Mouse (Mus musculus): ENCODE measurements around the gene Uncx. TPM values are rescaled to one million over a fixed set of nuclear protein-coding genes. Genes with fewer than 3 reads are reported as not detected.

The Uncx gene
- 24.9 and 26.7 TPM in 2 replicates for polyA plus RNA-seq (2015; fragmentation: Nextera tagmentation; extraction: Ambion mirVana)

DNA sequence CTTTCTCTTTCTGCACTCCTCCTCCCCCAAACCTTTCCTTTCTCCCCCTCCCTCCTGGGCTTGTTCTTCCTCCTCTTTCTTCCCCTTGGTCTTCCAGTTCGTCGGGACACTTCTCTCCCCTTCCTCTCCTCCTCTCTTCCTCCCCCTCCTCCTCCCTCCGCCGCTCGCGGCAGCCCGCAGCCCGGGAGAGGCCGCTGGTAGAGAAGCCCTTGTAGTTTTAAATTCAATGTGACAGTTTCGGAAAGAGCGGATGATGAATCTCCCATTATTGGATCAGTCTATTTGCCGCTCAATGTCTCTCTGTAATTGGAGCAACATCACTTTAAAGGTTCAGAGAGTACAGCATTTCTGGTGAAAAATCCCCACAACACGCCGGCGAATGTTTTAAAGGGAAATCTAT lies at the start of gene Uncx:
Uncx (plus strand) TSS at position 281 of the 400 bp plus-strand sequence.
- Histone ChIP-seq H3K4me3 (ENCODE audit: low read length) (peak within 1 kb of the TSS; percentile 52), H3K27me3 (replicated peaks; ENCODE audit: control insufficient read depth, insufficient read depth, low read length) (peaks cover 22% of the 10 kb centered on the region)
- no peak; the same call in 1 of the 2 replicates for ATAC-seq

DNA sequence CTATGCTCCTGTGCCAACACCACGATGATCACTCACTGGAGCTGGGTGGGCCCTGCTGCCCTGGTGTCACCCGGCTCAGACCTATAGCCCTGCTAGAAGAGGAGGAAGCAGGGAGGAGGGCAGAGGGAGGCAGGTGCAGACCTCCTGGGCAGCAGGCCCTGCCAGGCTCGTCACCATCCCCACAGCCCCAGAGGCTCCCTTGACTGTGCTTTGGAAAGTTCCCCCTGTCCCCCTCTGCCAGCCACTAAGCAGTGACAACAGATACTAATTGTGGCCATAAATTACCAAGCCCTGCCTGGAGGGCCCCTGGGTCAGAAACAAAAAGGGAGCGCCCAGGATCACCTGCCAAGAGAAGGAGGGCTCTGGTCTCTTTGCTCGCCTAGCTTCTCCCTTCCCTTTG lies 49.6 kb upstream of the Uncx start:
- no peaks in the 10 kb centered on the region for H3K9me3 ChIP-seq (ENCODE audit: control insufficient read depth, low read length)
- H3K4me2 ChIP-seq (ENCODE audit: low read length): no peak overlapping the region
- H3K4me1 ChIP-seq (ENCODE audit: control insufficient read depth, insufficient read depth, low read depth, low read length): no peaks in the 10 kb centered on the region
- no peaks in the 10 kb centered on the region for H3K36me3 ChIP-seq (ENCODE audit: control insufficient read depth, insufficient read depth, low read length)
- H3K27me3 ChIP-seq (replicated peaks; ENCODE audit: control insufficient read depth, insufficient read depth, low read length): no peaks in the 10 kb centered on the region
- no peak overlapping the region for H3K9ac ChIP-seq (ENCODE audit: low read depth, low read length)
- 41% methylated on average over 4 of the region's 5 CpGs for WGBS
- no peak for ATAC-seq
- H3K27ac ChIP-seq (ENCODE audit: low read depth, low read length): no peak overlapping the region
- H3K4me3 ChIP-seq (ENCODE audit: low read length): no peak overlapping the region

More for the DNA sequence above, at the start of gene Uncx:
- WGBS: 2% methylated on average over 15 of the region's 15 CpGs
- Histone ChIP-seq H3K27ac (ENCODE audit: low read depth, low read length) (peak within 1 kb of the TSS; percentile 81), H3K4me2 (ENCODE audit: low read length) (peak within 1 kb of the TSS; percentile 59), H3K36me3 (ENCODE audit: control insufficient read depth, insufficient read depth, low read length) (no peaks in the 10 kb centered on the region), H3K9ac (ENCODE audit: low read depth, low read length) (peak within 1 kb of the TSS; percentile 66), H3K9me3 (ENCODE audit: control insufficient read depth, low read length) (no peaks in the 10 kb centered on the region), H3K4me1 (ENCODE audit: control insufficient read depth, insufficient read depth, low read depth, low read length) (peaks cover 12% of the 10 kb centered on the region)

DNA sequence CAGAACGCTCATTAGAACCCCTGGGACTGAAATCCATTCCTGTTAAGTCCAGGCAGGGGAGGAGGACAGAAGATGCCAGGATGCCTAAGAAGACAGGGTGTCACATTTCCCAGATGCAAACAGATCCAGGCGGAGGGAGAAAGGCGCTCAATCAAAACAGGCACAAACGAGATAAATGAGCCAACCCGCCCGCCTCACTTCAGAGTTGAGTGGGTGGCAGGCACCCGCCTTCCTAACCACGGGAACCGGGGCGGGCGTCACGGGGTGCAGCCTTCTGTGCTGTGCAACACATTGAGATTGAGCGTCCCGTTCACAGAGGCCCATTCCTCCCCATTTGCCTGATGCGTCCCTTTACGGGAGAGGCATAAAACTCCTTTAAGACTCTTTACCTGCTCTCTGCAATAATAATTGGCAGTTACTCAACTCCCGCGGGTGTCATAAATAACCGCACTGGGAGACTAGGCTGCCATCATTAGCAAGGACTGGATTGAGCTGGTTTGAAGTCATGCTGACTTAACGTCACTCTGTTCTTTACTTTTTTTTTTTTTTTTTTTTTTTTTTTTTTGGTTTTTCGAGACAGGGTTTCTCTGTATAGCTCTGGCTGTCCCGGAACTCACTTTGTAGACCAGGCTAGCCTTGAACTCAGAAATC lies 48.1 kb upstream of the Uncx start:
- Histone ChIP-seq H3K9me3 (ENCODE audit: control insufficient read depth, low read length) (no peaks in the 10 kb centered on the region), H3K4me1 (ENCODE audit: control insufficient read depth, insufficient read depth, low read depth, low read length) (no peaks in the 10 kb centered on the region), H3K27ac (ENCODE audit: low read depth, low read length) (no peak overlapping the region), H3K4me3 (ENCODE audit: low read length) (no peak overlapping the region), H3K36me3 (ENCODE audit: control insufficient read depth, insufficient read depth, low read length) (no peaks in the 10 kb centered on the region), H3K9ac (ENCODE audit: low read depth, low read length) (no peak overlapping the region), H3K27me3 (replicated peaks; ENCODE audit: control insufficient read depth, insufficient read depth, low read length) (no peaks in the 10 kb centered on the region), H3K4me2 (ENCODE audit: low read length) (no peak overlapping the region)
- 63% methylated on average over 22 of the region's 22 CpGs for WGBS
- no peak for ATAC-seq

DNA sequence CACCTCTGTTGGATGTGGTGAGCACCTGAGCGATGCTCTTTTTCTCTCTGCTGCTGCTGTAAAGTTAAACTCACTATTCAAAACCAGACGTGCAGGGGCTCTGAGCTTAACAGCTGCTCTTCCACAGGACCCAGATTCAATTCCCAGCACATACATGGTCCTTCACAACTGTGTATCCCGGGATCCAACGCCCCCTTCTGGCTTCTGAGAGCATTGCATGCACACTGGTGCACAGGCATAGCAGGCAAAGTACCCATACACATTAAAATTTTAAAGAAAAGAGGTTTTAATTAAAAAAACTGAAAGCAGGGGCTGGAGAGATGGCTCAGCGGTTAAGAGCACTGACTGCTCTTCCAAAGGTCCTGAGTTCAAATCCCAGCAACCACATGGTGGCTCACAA lies 46.4 kb upstream of the Uncx start:
- no peak overlapping the region for H3K27ac ChIP-seq (ENCODE audit: low read depth, low read length)
- no peak overlapping the region for H3K4me2 ChIP-seq (ENCODE audit: low read length)
- 56% methylated on average over 5 of the region's 5 CpGs for WGBS
- ATAC-seq: no peak
- no peaks in the 10 kb centered on the region for H3K36me3 ChIP-seq (ENCODE audit: control insufficient read depth, insufficient read depth, low read length)
- H3K4me1 ChIP-seq (ENCODE audit: control insufficient read depth, insufficient read depth, low read depth, low read length): no peaks in the 10 kb centered on the region
- H3K9me3 ChIP-seq (ENCODE audit: control insufficient read depth, low read length): no peaks in the 10 kb centered on the region
- H3K4me3 ChIP-seq (ENCODE audit: low read length): no peak overlapping the region
- no peaks in the 10 kb centered on the region for H3K27me3 ChIP-seq (replicated peaks; ENCODE audit: control insufficient read depth, insufficient read depth, low read length)
- no peak overlapping the region for H3K9ac ChIP-seq (ENCODE audit: low read depth, low read length)

DNA sequence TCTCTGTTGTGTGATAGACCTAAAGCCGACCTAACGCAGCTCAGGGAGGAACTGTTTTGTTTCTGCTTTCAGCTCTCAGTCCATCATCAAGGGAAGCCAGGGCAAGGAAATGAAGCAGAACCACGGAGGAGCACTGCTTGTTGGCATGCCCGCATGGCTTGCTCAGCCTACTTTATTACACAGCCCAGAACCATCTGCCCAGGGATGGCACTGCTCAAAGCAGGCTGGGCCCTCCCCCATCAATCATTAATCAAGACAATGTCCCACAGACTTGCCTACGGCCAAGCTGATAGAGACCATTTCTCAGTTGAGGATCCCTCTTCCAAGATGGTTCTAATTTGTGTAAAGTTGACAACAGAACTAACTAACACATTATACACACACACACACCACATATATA lies 44.5 kb upstream of the Uncx start:
- H3K4me1 ChIP-seq (ENCODE audit: control insufficient read depth, insufficient read depth, low read depth, low read length): no peaks in the 10 kb centered on the region
- H3K9me3 ChIP-seq (ENCODE audit: control insufficient read depth, low read length): no peaks in the 10 kb centered on the region
- no peak overlapping the region for H3K4me3 ChIP-seq (ENCODE audit: low read length)
- ATAC-seq: no peak
- H3K27me3 ChIP-seq (replicated peaks; ENCODE audit: control insufficient read depth, insufficient read depth, low read length): no peaks in the 10 kb centered on the region
- H3K27ac ChIP-seq (ENCODE audit: low read depth, low read length): no peak overlapping the region
- no peak overlapping the region for H3K9ac ChIP-seq (ENCODE audit: low read depth, low read length)
- 50% methylated on average over 5 of the region's 5 CpGs for WGBS
- H3K4me2 ChIP-seq (ENCODE audit: low read length): no peak overlapping the region
- H3K36me3 ChIP-seq (ENCODE audit: control insufficient read depth, insufficient read depth, low read length): no peaks in the 10 kb centered on the region

DNA sequence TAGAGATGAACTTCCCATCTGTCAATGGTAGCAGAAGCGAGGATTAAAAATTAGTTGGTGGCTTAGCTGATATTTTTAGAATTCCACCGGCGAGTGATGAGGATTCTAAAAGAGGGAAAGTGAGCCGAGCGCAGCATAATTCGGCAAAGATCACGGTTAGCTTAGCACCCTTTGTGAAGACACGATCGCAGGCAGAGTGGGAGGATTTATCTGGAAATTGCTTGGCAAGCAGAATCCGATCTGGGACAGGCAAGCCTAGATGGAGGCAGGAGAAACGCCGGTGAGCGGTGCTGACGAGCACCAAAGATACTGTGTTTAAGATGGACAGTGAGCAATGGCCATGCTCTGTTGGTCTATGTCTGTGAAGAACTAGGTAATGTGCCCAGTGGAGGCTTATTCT lies 41.0 kb upstream of the Uncx start:
- Histone ChIP-seq H3K4me1 (ENCODE audit: control insufficient read depth, insufficient read depth, low read depth, low read length) (no peaks in the 10 kb centered on the region), H3K4me3 (ENCODE audit: low read length) (no peak overlapping the region), H3K9ac (ENCODE audit: low read depth, low read length) (no peak overlapping the region), H3K36me3 (ENCODE audit: control insufficient read depth, insufficient read depth, low read length) (no peaks in the 10 kb centered on the region), H3K27ac (ENCODE audit: low read depth, low read length) (no peak overlapping the region), H3K9me3 (ENCODE audit: control insufficient read depth, low read length) (no peaks in the 10 kb centered on the region), H3K4me2 (ENCODE audit: low read length) (no peak overlapping the region), H3K27me3 (replicated peaks; ENCODE audit: control insufficient read depth, insufficient read depth, low read length) (peaks cover 7% of the 10 kb centered on the region)
- 87% methylated on average over 14 of the region's 14 CpGs for WGBS
- ATAC-seq: no peak

DNA sequence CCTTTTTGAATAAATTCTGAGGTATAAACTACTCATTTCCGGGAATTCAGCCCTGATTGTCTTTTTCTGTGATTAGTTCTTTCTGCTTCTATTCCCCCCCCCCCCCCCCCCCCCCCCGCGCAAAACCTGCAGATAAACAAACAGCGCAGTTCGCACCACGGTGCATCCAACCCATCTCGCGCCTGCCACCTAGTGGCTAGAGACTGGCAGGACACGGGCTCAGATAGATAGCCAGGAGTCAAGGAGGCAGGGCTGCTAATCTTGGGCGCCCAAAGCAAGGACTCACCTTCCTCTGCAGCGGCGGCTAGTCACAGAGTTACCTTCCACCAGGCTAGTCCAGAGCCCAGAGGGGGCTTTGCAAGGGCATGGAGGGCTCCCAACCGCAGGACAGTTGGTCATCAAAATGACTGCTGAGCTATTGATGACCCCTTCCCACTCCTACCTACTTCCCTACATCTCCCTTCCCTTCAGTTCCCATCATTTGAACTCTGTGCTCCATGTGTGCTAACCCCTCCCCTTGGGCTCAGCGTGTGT lies 38.2 kb upstream of the Uncx start:
- Histone ChIP-seq H3K4me2 (ENCODE audit: low read length) (no peak overlapping the region), H3K4me3 (ENCODE audit: low read length) (no peak overlapping the region), H3K9ac (ENCODE audit: low read depth, low read length) (no peak overlapping the region), H3K27ac (ENCODE audit: low read depth, low read length) (no peak overlapping the region), H3K4me1 (ENCODE audit: control insufficient read depth, insufficient read depth, low read depth, low read length) (no peaks in the 10 kb centered on the region), H3K27me3 (replicated peaks; ENCODE audit: control insufficient read depth, insufficient read depth, low read length) (peaks cover 7% of the 10 kb centered on the region), H3K9me3 (ENCODE audit: control insufficient read depth, low read length) (no peaks in the 10 kb centered on the region), H3K36me3 (ENCODE audit: control insufficient read depth, insufficient read depth, low read length) (no peaks in the 10 kb centered on the region)
- ATAC-seq: 0 out of 2 replicates have a peak, but pooled peaks have one; percentile 24
- WGBS: 7% methylated on average over 12 of the region's 14 CpGs

DNA sequence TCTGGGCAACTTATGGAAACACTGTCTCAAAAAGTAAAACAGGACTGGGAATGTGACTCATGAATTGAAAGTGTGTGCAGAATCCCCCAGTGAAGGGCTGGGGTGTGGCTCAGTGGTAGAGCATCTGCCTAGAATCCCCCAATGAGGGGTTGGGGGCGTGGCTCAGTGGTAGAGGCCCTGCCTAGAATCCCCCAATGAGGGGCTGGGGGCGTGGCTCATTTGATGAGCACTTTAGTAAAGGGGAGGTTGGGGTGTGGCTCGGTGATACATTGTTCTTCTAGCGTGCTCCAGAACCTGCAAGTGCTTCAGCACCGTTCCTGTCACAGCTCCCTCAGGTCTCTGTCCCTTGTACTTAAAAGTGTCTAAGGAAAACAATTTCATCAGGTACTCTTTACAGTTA lies 37.1 kb upstream of the Uncx start:
- peaks cover 11% of the 10 kb centered on the region for H3K27me3 ChIP-seq (replicated peaks; ENCODE audit: control insufficient read depth, insufficient read depth, low read length)
- no peak overlapping the region for H3K9ac ChIP-seq (ENCODE audit: low read depth, low read length)
- no peak overlapping the region for H3K4me3 ChIP-seq (ENCODE audit: low read length)
- no peaks in the 10 kb centered on the region for H3K36me3 ChIP-seq (ENCODE audit: control insufficient read depth, insufficient read depth, low read length)
- H3K9me3 ChIP-seq (ENCODE audit: control insufficient read depth, low read length): no peaks in the 10 kb centered on the region
- 15% methylated on average over 5 of the region's 5 CpGs for WGBS
- H3K4me1 ChIP-seq (ENCODE audit: control insufficient read depth, insufficient read depth, low read depth, low read length): no peaks in the 10 kb centered on the region
- H3K4me2 ChIP-seq (ENCODE audit: low read length): no peak overlapping the region
- no peak overlapping the region for H3K27ac ChIP-seq (ENCODE audit: low read depth, low read length)
- ATAC-seq: no peak

DNA sequence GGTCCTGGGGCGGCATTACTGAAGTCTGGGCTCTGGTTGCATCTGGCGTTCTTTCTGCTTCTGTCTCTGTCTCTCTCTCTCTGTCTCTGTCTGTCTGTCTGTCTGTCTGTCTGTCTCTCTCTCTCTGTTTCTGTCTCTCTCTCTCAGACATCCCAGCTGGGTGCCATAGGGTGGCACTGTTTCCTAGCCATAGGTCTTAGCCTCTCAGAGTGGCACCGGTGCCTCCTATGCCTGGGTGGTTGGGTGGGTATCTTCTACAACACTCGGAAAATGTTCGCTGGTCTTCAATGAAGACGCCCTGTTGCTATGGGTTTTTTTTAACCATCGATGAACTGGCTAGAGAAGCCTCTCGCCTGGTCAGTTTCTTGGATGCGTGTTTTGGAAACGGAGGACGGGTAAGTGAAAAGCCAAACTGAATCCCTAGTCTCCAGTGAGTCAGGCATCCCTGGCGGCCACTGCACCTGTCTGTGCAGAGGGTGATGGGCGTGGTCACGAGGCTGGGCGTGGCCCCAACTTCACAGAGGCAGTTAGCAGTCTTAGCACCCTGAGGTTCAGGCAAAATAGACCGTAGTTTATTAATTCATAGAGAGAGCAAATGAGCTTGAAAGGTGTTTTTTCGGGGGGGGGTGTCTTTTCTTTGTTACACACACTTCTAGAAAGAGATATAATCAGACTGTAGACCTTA lies 32.5 kb upstream of the Uncx start:
- H3K4me3 ChIP-seq (ENCODE audit: low read length): peak overlapping the region; percentile 14; the same call in 1 of the 2 replicates
- H3K36me3 ChIP-seq (ENCODE audit: control insufficient read depth, insufficient read depth, low read length): no peaks in the 10 kb centered on the region
- H3K9me3 ChIP-seq (ENCODE audit: control insufficient read depth, low read length): no peaks in the 10 kb centered on the region
- WGBS: 15% methylated on average over 17 of the region's 17 CpGs
- no peak for ATAC-seq
- H3K9ac ChIP-seq (ENCODE audit: low read depth, low read length): no peak overlapping the region
- H3K4me1 ChIP-seq (ENCODE audit: control insufficient read depth, insufficient read depth, low read depth, low read length): no peaks in the 10 kb centered on the region
- H3K27ac ChIP-seq (ENCODE audit: low read depth, low read length): no peak overlapping the region
- H3K4me2 ChIP-seq (ENCODE audit: low read length): peak overlapping the region; percentile 32
- peaks cover 9% of the 10 kb centered on the region for H3K27me3 ChIP-seq (replicated peaks; ENCODE audit: control insufficient read depth, insufficient read depth, low read length)
